Mouse (Mus musculus): Measurements from ENCODE around the gene Kcnk6.

DNA sequence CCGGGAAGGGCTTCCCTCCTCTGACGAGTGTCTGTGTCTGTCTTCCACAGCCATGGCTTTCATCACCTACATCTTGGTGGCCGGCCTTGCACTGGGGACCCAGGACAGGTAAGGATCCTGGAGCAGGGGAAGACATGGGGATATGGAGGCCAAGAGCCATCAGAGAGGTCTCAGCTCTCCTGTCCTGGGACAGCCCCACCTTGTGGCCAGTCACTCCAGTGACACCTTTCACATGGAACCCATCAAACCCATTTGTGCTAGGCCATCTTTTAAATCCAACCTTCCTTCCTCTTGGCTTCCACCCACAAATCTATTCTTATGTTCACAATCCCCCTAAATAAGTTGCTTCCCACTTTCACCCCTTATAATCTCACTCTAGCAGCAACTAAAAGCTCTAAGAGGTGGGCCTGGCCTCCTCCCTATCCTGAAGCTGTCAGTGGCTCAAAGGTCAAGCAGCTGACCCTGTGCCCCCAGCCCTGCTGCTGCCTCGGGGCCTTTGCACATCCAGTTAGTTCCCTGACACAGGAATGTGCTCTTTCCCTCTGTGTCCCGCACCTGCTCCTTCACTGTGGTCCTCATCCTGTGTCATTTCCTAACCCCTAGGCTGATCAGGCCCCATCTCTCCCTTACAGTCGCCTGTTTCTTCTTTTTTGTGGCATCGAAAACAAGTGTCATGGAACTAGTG is 12.6 kb upstream of the Kcnk6 start:
- TF ChIP-seq POLR2A (IDR thresholded peaks at IDR 0.05; ENCODE audit: borderline replicate concordance, extremely low read depth, insufficient read depth, insufficient read length, poor library complexity, severe bottlenecking) (no peak), CTCF (IDR thresholded peaks at IDR 0.05; ENCODE audit: borderline replicate concordance, extremely low read depth, insufficient read depth, insufficient read length) (peak; percentile 53)
